Mouse (Mus musculus): ENCODE results near the gene Tsr3. TPM values are rescaled to one million over a fixed set of nuclear protein-coding genes. Genes with fewer than 3 reads are reported as not detected.
"Not testable (repeated sequence)": the region's sequence is repeated elsewhere in the genome, so short reads cannot be mapped to it uniquely, and the experiment has no call there.

Gene Tsr3
- total RNA-seq, 1 experiment from 2014 or later = 24.6 TPM

GRCm38 (mm10) chr17:25231621-25232020 is 8.3 kb upstream of the Tsr3 start:
- not testable (repeated sequence) for ATAC-seq (replicated peaks; ENCODE audit: insufficient number of reproducible peaks, low FRiP score, low TSS enrichment, poor library complexity, severe bottlenecking)

GRCm38 (mm10) chr17:25235635-25236034 is 4.3 kb upstream of the Tsr3 start:
- ATAC-seq (replicated peaks; ENCODE audit: insufficient number of reproducible peaks, low FRiP score, low TSS enrichment, poor library complexity, severe bottlenecking) = no peak

GRCm38 (mm10) chr17:25243131-25243780 is 3.3 kb downstream of the Tsr3 start:
- ATAC-seq (replicated peaks; ENCODE audit: insufficient number of reproducible peaks, low FRiP score, low TSS enrichment, poor library complexity, severe bottlenecking) = no peak

- no peak for ATAC-seq (replicated peaks; ENCODE audit: insufficient number of reproducible peaks, low FRiP score, low TSS enrichment, poor library complexity, severe bottlenecking)
These were observed 4.3 kb downstream of the Tsr3 start for GRCm38 (mm10) chr17:25244239-25244638.

- ATAC-seq (replicated peaks; ENCODE audit: insufficient number of reproducible peaks, low FRiP score, low TSS enrichment, poor library complexity, severe bottlenecking) = peak; percentile 29; the same call in 1 of the 2 replicates
These were observed 8.2 kb downstream of the Tsr3 start for GRCm38 (mm10) chr17:25248033-25248750.

GRCm38 (mm10) chr17:25250181-25250835 is 10.3 kb downstream of the Tsr3 start:
- no peak for ATAC-seq (replicated peaks; ENCODE audit: insufficient number of reproducible peaks, low FRiP score, low TSS enrichment, poor library complexity, severe bottlenecking)

- no peak for ATAC-seq (replicated peaks; ENCODE audit: insufficient number of reproducible peaks, low FRiP score, low TSS enrichment, poor library complexity, severe bottlenecking)
These were observed 12.7 kb downstream of the Tsr3 start for GRCm38 (mm10) chr17:25252643-25253042.

GRCm38 (mm10) chr17:25253760-25254159 is 13.8 kb downstream of the Tsr3 start:
- ATAC-seq (replicated peaks; ENCODE audit: insufficient number of reproducible peaks, low FRiP score, low TSS enrichment, poor library complexity, severe bottlenecking) = no peak

- no peak for ATAC-seq (replicated peaks; ENCODE audit: insufficient number of reproducible peaks, low FRiP score, low TSS enrichment, poor library complexity, severe bottlenecking)
These were observed 15.1 kb downstream of the Tsr3 start for GRCm38 (mm10) chr17:25255110-25255509.

- no peak for ATAC-seq (replicated peaks; ENCODE audit: insufficient number of reproducible peaks, low FRiP score, low TSS enrichment, poor library complexity, severe bottlenecking)
These were observed 16.3 kb downstream of the Tsr3 start, which contains the start of gene Baiap3 for GRCm38 (mm10) chr17:25256140-25256754. Gene Baiap3 (minus strand): TSS chr17:25256364.

- ATAC-seq (replicated peaks; ENCODE audit: insufficient number of reproducible peaks, low FRiP score, low TSS enrichment, poor library complexity, severe bottlenecking) = 0 out of 2 replicates have a peak, but pooled peaks have one; percentile 20
These were observed 17.9 kb downstream of the Tsr3 start for GRCm38 (mm10) chr17:25257804-25258261.

- ATAC-seq (replicated peaks; ENCODE audit: insufficient number of reproducible peaks, low FRiP score, low TSS enrichment, poor library complexity, severe bottlenecking) = no peak
These were observed 24.5 kb downstream of the Tsr3 start for GRCm38 (mm10) chr17:25264453-25264852.

GRCm38 (mm10) chr17:25270795-25271335 is 30.9 kb downstream of the Tsr3 start:
- no peak for ATAC-seq (replicated peaks; ENCODE audit: insufficient number of reproducible peaks, low FRiP score, low TSS enrichment, poor library complexity, severe bottlenecking)

- ATAC-seq (replicated peaks; ENCODE audit: insufficient number of reproducible peaks, low FRiP score, low TSS enrichment, poor library complexity, severe bottlenecking) = no peak
These were observed 32.4 kb downstream of the Tsr3 start for GRCm38 (mm10) chr17:25272326-25272725.

- peak; percentile 59 for ATAC-seq (replicated peaks; ENCODE audit: insufficient number of reproducible peaks, low FRiP score, low TSS enrichment, poor library complexity, severe bottlenecking)
These were observed 33.2 kb downstream of the Tsr3 start for GRCm38 (mm10) chr17:25272951-25273705.

GRCm38 (mm10) chr17:25273706-25274501 is 33.9 kb downstream of the Tsr3 start:
- peak; percentile 85 for ATAC-seq (replicated peaks; ENCODE audit: insufficient number of reproducible peaks, low FRiP score, low TSS enrichment, poor library complexity, severe bottlenecking)

- ATAC-seq (replicated peaks; ENCODE audit: insufficient number of reproducible peaks, low FRiP score, low TSS enrichment, poor library complexity, severe bottlenecking) = no peak
These were observed 34.8 kb downstream of the Tsr3 start, which contains the start of gene Ube2i for GRCm38 (mm10) chr17:25274571-25275346. Gene Ube2i (minus strand): TSS chr17:25274622.

Data from monocyte, adult 5-6 weeks (primary cell).